Mouse (Mus musculus) CH12.LX (cell line): ENCODE data around the gene Rhox8.
A peak's percentile ranks its signal among the peaks of the same experiment; 100 is the strongest.

Source experiments
- CTCF ChIP-seq, 2 experiments: IDR thresholded peaks in 1 of 2; conservative IDR thresholded peaks in 1 of 2; 2 replicates each; pipeline ENCODE4 v1.5.1; 2011 to 2012; ENCODE audit warnings: low read depth in 2 of 2, low read length in 2 of 2, improper control_type of control experiment in 1 of 2, inconsistent platforms in 1 of 2, mild to moderate bottlenecking in 1 of 2, moderate library complexity in 1 of 2
- KAT2A ChIP-seq: IDR thresholded peaks from 2 replicates; pipeline ENCODE4 v1.6.1; 2012; ENCODE audit warnings: low read length, improper control_type of control experiment, inconsistent platforms; ENCODE audit not compliant: insufficient replicate concordance
- MAX ChIP-seq: IDR thresholded peaks from 2 replicates; pipeline ENCODE4 v1.6.1; 2011; ENCODE audit warnings: low read length, improper control_type of control experiment
- POLR2A ChIP-seq: IDR thresholded peaks from 2 replicates; pipeline ENCODE4 v1.6.1; 2011; ENCODE audit warnings: low read depth, mild to moderate bottlenecking, improper control_type of control experiment, low read length
- RCOR1 ChIP-seq: conservative IDR thresholded peaks from 2 replicates; pipeline ENCODE4 v1.6.1; 2012; ENCODE audit warnings: low read depth, mild to moderate bottlenecking, inconsistent platforms, low read length, improper control_type of control experiment
- SIN3A ChIP-seq: IDR thresholded peaks from 2 replicates; pipeline ENCODE4 v1.6.1; 2012; ENCODE audit warnings: low read length, improper control_type of control experiment, inconsistent platforms
- ZC3H11A ChIP-seq: IDR thresholded peaks from 2 replicates; pipeline ENCODE4 v1.6.1; 2012; ENCODE audit warnings: low read depth, mild to moderate bottlenecking, inconsistent platforms, low read length, improper control_type of control experiment
- ZNF384 ChIP-seq: IDR thresholded peaks from 2 replicates; pipeline ENCODE4 v1.6.1; 2012; ENCODE audit warnings: low read depth, low read length, improper control_type of control experiment, inconsistent platforms

GRCm38 (mm10) chrX:37871641-37872040, 7.1 kb downstream of the Rhox8 start:
- TF ChIP-seq CTCF (conservative IDR thresholded peaks at IDR 0.05 in 1 of 2, IDR thresholded peaks at IDR 0.05 in 1 of 2; ENCODE audit: low read depth in 2 of 2, low read length in 2 of 2), result no peak
- TF ChIP-seq ZNF384, result peak; percentile 56; the same call in 1 of the 2 replicates
- no peak for TF ChIP-seq ZC3H11A
- no peak for TF ChIP-seq KAT2A
- TF ChIP-seq SIN3A, result no peak
- TF ChIP-seq RCOR1, result no peak
- no peak for TF ChIP-seq MAX
- no peak for TF ChIP-seq POLR2A
